Mouse (Mus musculus): ENCODE results near the gene Hist1h4d. TPM values are rescaled to one million over a fixed set of nuclear protein-coding genes. Genes with fewer than 3 reads are reported as not detected.

Gene Hist1h4d
- polyA plus RNA-seq, 1 experiment from 2014 or later, result 0.67 TPM

Other genes starting within 250 kb of the Hist1h4d start
- 62.6 TPM for gene Zfp322a, start 212.4 kb upstream of the Hist1h4d start, polyA plus RNA-seq (2014; fragmentation: Illumina TruSeq; extraction: RNeasy Lipid Tissue Mini Kit (QIAGEN cat#74804); ENCODE audit: low replicate concordance)
- gene Abt1, start 157.7 kb upstream of the Hist1h4d start, polyA plus RNA-seq (2014; fragmentation: Illumina TruSeq; extraction: RNeasy Lipid Tissue Mini Kit (QIAGEN cat#74804); ENCODE audit: low replicate concordance), result 1.4 TPM
- gene Btn1a1, start 115.7 kb upstream of the Hist1h4d start, polyA plus RNA-seq (2014; fragmentation: Illumina TruSeq; extraction: RNeasy Lipid Tissue Mini Kit (QIAGEN cat#74804); ENCODE audit: low replicate concordance), result not detected
- not detected for gene Btn2a2, start 92.7 kb upstream of the Hist1h4d start, polyA plus RNA-seq (2014; fragmentation: Illumina TruSeq; extraction: RNeasy Lipid Tissue Mini Kit (QIAGEN cat#74804); ENCODE audit: low replicate concordance)
- gene Hist1h4h, start 50.5 kb upstream of the Hist1h4d start, polyA plus RNA-seq (2014; fragmentation: Illumina TruSeq; extraction: RNeasy Lipid Tissue Mini Kit (QIAGEN cat#74804); ENCODE audit: low replicate concordance), result not detected
- not detected for gene Hist1h2af, start 47.7 kb upstream of the Hist1h4d start, polyA plus RNA-seq (2014; fragmentation: Illumina TruSeq; extraction: RNeasy Lipid Tissue Mini Kit (QIAGEN cat#74804); ENCODE audit: low replicate concordance)
- not detected for gene Hist1h3g, start 46.2 kb upstream of the Hist1h4d start, polyA plus RNA-seq (2014; fragmentation: Illumina TruSeq; extraction: RNeasy Lipid Tissue Mini Kit (QIAGEN cat#74804); ENCODE audit: low replicate concordance)
- 0.59 TPM for gene Hist1h2bh, start 38.2 kb upstream of the Hist1h4d start, polyA plus RNA-seq (2014; fragmentation: Illumina TruSeq; extraction: RNeasy Lipid Tissue Mini Kit (QIAGEN cat#74804); ENCODE audit: low replicate concordance)
- gene Hist1h3f, start 37.5 kb upstream of the Hist1h4d start, polyA plus RNA-seq (2014; fragmentation: Illumina TruSeq; extraction: RNeasy Lipid Tissue Mini Kit (QIAGEN cat#74804); ENCODE audit: low replicate concordance), result not detected
- not detected for gene Hist1h4f, start 29.9 kb upstream of the Hist1h4d start, polyA plus RNA-seq (2014; fragmentation: Illumina TruSeq; extraction: RNeasy Lipid Tissue Mini Kit (QIAGEN cat#74804); ENCODE audit: low replicate concordance)
- 0.52 TPM for gene Hist1h1d, start 28.3 kb upstream of the Hist1h4d start, polyA plus RNA-seq (2014; fragmentation: Illumina TruSeq; extraction: RNeasy Lipid Tissue Mini Kit (QIAGEN cat#74804); ENCODE audit: low replicate concordance)
- gene Hist1h3e, start 19.2 kb upstream of the Hist1h4d start, polyA plus RNA-seq (2014; fragmentation: Illumina TruSeq; extraction: RNeasy Lipid Tissue Mini Kit (QIAGEN cat#74804); ENCODE audit: low replicate concordance), result 0.56 TPM
- 0.97 TPM for gene Hist1h2ae, start 10.4 kb upstream of the Hist1h4d start, polyA plus RNA-seq (2014; fragmentation: Illumina TruSeq; extraction: RNeasy Lipid Tissue Mini Kit (QIAGEN cat#74804); ENCODE audit: low replicate concordance)
- 0.85 TPM for gene Hist1h2bg, start 10.2 kb upstream of the Hist1h4d start, polyA plus RNA-seq (2014; fragmentation: Illumina TruSeq; extraction: RNeasy Lipid Tissue Mini Kit (QIAGEN cat#74804); ENCODE audit: low replicate concordance)
- gene Hist1h2bf, start 7.4 kb upstream of the Hist1h4d start, polyA plus RNA-seq (2014; fragmentation: Illumina TruSeq; extraction: RNeasy Lipid Tissue Mini Kit (QIAGEN cat#74804); ENCODE audit: low replicate concordance), result not detected
- gene Hist1h2ad, start 7.2 kb upstream of the Hist1h4d start, polyA plus RNA-seq (2014; fragmentation: Illumina TruSeq; extraction: RNeasy Lipid Tissue Mini Kit (QIAGEN cat#74804); ENCODE audit: low replicate concordance), result not detected
- 1.4 TPM for gene Hist1h3d, start 5.8 kb upstream of the Hist1h4d start, polyA plus RNA-seq (2014; fragmentation: Illumina TruSeq; extraction: RNeasy Lipid Tissue Mini Kit (QIAGEN cat#74804); ENCODE audit: low replicate concordance)
- gene Hist1h2be, start 39.5 kb downstream of the Hist1h4d start, polyA plus RNA-seq (2014; fragmentation: Illumina TruSeq; extraction: RNeasy Lipid Tissue Mini Kit (QIAGEN cat#74804); ENCODE audit: low replicate concordance), result 2.2 TPM
- 0.30 TPM for gene Hist1h1e, start 41.0 kb downstream of the Hist1h4d start, polyA plus RNA-seq (2014; fragmentation: Illumina TruSeq; extraction: RNeasy Lipid Tissue Mini Kit (QIAGEN cat#74804); ENCODE audit: low replicate concordance)
- gene Hist1h2ac, start 102.3 kb downstream of the Hist1h4d start, polyA plus RNA-seq (2014; fragmentation: Illumina TruSeq; extraction: RNeasy Lipid Tissue Mini Kit (QIAGEN cat#74804); ENCODE audit: low replicate concordance), result 1.2 TPM
- gene Hist1h2bc, start 102.6 kb downstream of the Hist1h4d start, polyA plus RNA-seq (2014; fragmentation: Illumina TruSeq; extraction: RNeasy Lipid Tissue Mini Kit (QIAGEN cat#74804); ENCODE audit: low replicate concordance), result 239 TPM
- gene Hist1h1t, start 114.2 kb downstream of the Hist1h4d start, polyA plus RNA-seq (2014; fragmentation: Illumina TruSeq; extraction: RNeasy Lipid Tissue Mini Kit (QIAGEN cat#74804); ENCODE audit: low replicate concordance), result not detected
- gene Hist1h4c, start 116.9 kb downstream of the Hist1h4d start, polyA plus RNA-seq (2014; fragmentation: Illumina TruSeq; extraction: RNeasy Lipid Tissue Mini Kit (QIAGEN cat#74804); ENCODE audit: low replicate concordance), result 1.6 TPM
- 13.5 TPM for gene Hfe, start 129.3 kb downstream of the Hist1h4d start, polyA plus RNA-seq (2014; fragmentation: Illumina TruSeq; extraction: RNeasy Lipid Tissue Mini Kit (QIAGEN cat#74804); ENCODE audit: low replicate concordance)
- gene Hist1h1c, start 157.2 kb downstream of the Hist1h4d start, polyA plus RNA-seq (2014; fragmentation: Illumina TruSeq; extraction: RNeasy Lipid Tissue Mini Kit (QIAGEN cat#74804); ENCODE audit: low replicate concordance), result 15.6 TPM
- not detected for gene Hist1h3c, start 164.0 kb downstream of the Hist1h4d start, polyA plus RNA-seq (2014; fragmentation: Illumina TruSeq; extraction: RNeasy Lipid Tissue Mini Kit (QIAGEN cat#74804); ENCODE audit: low replicate concordance)
- not detected for gene Hist1h2bb, start 165.1 kb downstream of the Hist1h4d start, polyA plus RNA-seq (2014; fragmentation: Illumina TruSeq; extraction: RNeasy Lipid Tissue Mini Kit (QIAGEN cat#74804); ENCODE audit: low replicate concordance)
- gene Hist1h2ab, start 169.5 kb downstream of the Hist1h4d start, polyA plus RNA-seq (2014; fragmentation: Illumina TruSeq; extraction: RNeasy Lipid Tissue Mini Kit (QIAGEN cat#74804); ENCODE audit: low replicate concordance), result not detected
- gene Hist1h3b, start 170.7 kb downstream of the Hist1h4d start, polyA plus RNA-seq (2014; fragmentation: Illumina TruSeq; extraction: RNeasy Lipid Tissue Mini Kit (QIAGEN cat#74804); ENCODE audit: low replicate concordance), result not detected
- not detected for gene Hist1h4b, start 175.4 kb downstream of the Hist1h4d start, polyA plus RNA-seq (2014; fragmentation: Illumina TruSeq; extraction: RNeasy Lipid Tissue Mini Kit (QIAGEN cat#74804); ENCODE audit: low replicate concordance)
- not detected for gene Hist1h4a, start 179.6 kb downstream of the Hist1h4d start, polyA plus RNA-seq (2014; fragmentation: Illumina TruSeq; extraction: RNeasy Lipid Tissue Mini Kit (QIAGEN cat#74804); ENCODE audit: low replicate concordance)
- gene Hist1h3a, start 180.8 kb downstream of the Hist1h4d start, polyA plus RNA-seq (2014; fragmentation: Illumina TruSeq; extraction: RNeasy Lipid Tissue Mini Kit (QIAGEN cat#74804); ENCODE audit: low replicate concordance), result not detected
- not detected for gene Hist1h1a, start 182.1 kb downstream of the Hist1h4d start, polyA plus RNA-seq (2014; fragmentation: Illumina TruSeq; extraction: RNeasy Lipid Tissue Mini Kit (QIAGEN cat#74804); ENCODE audit: low replicate concordance)
- gene Trim38, start 188.3 kb downstream of the Hist1h4d start, polyA plus RNA-seq (2014; fragmentation: Illumina TruSeq; extraction: RNeasy Lipid Tissue Mini Kit (QIAGEN cat#74804); ENCODE audit: low replicate concordance), result 67.0 TPM
- gene Slc17a2, start 225.4 kb downstream of the Hist1h4d start, polyA plus RNA-seq (2014; fragmentation: Illumina TruSeq; extraction: RNeasy Lipid Tissue Mini Kit (QIAGEN cat#74804); ENCODE audit: low replicate concordance), result 0.33 TPM

Data from small intestine, adult 10 weeks (tissue).